Mouse (Mus musculus) thymus, adult 2 months (tissue): ENCODE measurements at regions not wholly inside any gene's neighbourhood (a gene's known extent, or its start where the extent isn't known, plus 50 kb on each side); places are given as distances from the start of the nearest gene placed in this dataset.

ENCODE experiments used
- DNase-seq: peaks from one replicate; pipeline ENCODE4 v3.0.0; 2021
- H3K27ac ChIP-seq: fragments of 200-500 bp; 2 replicates; pipeline ENCODE4 v1.5.1; 2012; ENCODE audit warnings: low read length, control low read depth; ENCODE audit not compliant: control insufficient read depth, insufficient read depth
- H3K27me3 ChIP-seq: fragments of 200-500 bp; 2 replicates; pipeline ENCODE4 v1.6.1; 2012; ENCODE audit warnings: mild to moderate bottlenecking, low read length, moderate library complexity, mixed read lengths; ENCODE audit not compliant: control insufficient read depth, insufficient read depth
- H3K36me3 ChIP-seq: fragments of 200-500 bp; 2 replicates; pipeline ENCODE4 v1.6.1; 2012; ENCODE audit warnings: mild to moderate bottlenecking, low read length, moderate library complexity; ENCODE audit not compliant: control insufficient read depth, insufficient read depth
- H3K4me1 ChIP-seq: fragments of 200-500 bp; replicated peaks from 2 replicates; pipeline ENCODE4 v1.6.1; 2012; ENCODE audit warnings: low read length; ENCODE audit not compliant: control insufficient read depth, insufficient read depth
- H3K4me3 ChIP-seq: fragments of 200-500 bp; 2 replicates; pipeline ENCODE4 v1.5.1; 2012; ENCODE audit warnings: mild to moderate bottlenecking, low read length, control low read depth, moderate library complexity; ENCODE audit not compliant: control insufficient read depth, insufficient read depth
- CTCF ChIP-seq: fragments of 200-500 bp; IDR thresholded peaks from 2 replicates; pipeline ENCODE4 v1.5.1; 2012; ENCODE audit warnings: mild to moderate bottlenecking, control low read depth, low read length, moderate library complexity, borderline replicate concordance; ENCODE audit not compliant: control insufficient read depth, poor library complexity, insufficient read depth; ENCODE audit errors: extremely low read depth
- POLR2A ChIP-seq: fragments of 200-500 bp; IDR thresholded peaks from 2 replicates; pipeline ENCODE4 v1.6.1; 2012; ENCODE audit warnings: mild to moderate bottlenecking, low read length, control low read depth, moderate library complexity; ENCODE audit not compliant: control insufficient read depth, poor library complexity, insufficient read depth; ENCODE audit errors: extremely low read depth
- WGBS: fragments of 180-500 bp; shearing (Covaris S2); methylation state at CpG from one replicate; pipeline ENCODE4 v1.1.7; 2018; 5-methylcytosine and 5-hydroxymethylcytosine counted together

DNA sequence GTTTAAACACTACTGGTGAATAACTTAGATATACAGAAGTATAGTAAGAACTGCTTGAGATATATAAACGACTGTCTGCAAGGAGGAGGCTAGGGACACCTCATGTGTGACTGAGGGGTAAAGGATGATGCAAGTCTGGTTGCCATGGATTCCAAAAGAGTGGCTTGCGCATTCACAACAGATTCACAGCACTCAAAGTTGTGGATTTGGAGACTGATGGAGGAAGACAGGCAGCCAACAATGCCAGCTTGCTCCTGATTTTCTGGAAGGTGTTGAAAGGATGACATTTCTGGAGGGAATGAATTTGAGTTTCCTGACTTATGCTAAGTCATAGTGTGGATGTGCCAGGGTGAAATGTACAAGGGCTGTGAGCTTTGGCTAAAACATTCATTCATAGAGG, 353.4 kb downstream of the Bmper start:
- WGBS, result 85% methylated on average over 2 of the region's 2 CpGs
- H3K27me3 ChIP-seq, result no peaks in the 10 kb centered on the region
- H3K4me1 ChIP-seq, result no peaks in the 10 kb centered on the region
- no peak overlapping the region for H3K4me3 ChIP-seq
- DNase-seq, result no peak
- TF ChIP-seq CTCF (no peak), POLR2A (no peak)
- no peaks in the 10 kb centered on the region for H3K36me3 ChIP-seq
- H3K27ac ChIP-seq, result no peak overlapping the region

DNA sequence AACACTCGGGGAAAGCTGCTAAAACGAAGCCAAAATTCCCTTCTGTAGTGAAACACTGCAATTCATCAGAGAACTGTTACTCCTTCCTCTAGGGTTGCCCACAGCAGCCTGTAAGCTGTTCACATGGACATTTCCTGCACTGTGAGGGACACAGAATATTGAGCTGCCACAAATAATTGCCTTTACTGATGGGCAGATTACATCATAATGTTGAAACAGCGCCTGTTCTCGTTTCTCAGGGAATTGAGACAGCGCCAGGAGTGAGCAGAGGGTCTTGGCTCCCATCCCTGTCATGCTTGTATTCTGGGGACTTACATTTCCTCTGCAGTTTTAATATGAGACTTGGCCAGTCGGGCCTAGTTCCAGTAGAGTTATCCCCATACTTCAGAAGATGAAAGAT, 357.3 kb downstream of the Bmper start:
- WGBS, result 73% methylated on average over 6 of the region's 6 CpGs
- Histone ChIP-seq H3K27me3 (no peaks in the 10 kb centered on the region), H3K27ac (no peak overlapping the region), H3K4me3 (no peak overlapping the region), H3K4me1 (no peaks in the 10 kb centered on the region), H3K36me3 (no peaks in the 10 kb centered on the region)
- DNase-seq, result no peak
- TF ChIP-seq POLR2A (no peak), CTCF (no peak)

- Histone ChIP-seq H3K4me1 (no peaks in the 10 kb centered on the region), H3K36me3 (no peaks in the 10 kb centered on the region), H3K27ac (no peak overlapping the region), H3K4me3 (no peak overlapping the region), H3K27me3 (no peaks in the 10 kb centered on the region)
- DNase-seq, result peak; percentile 23
- WGBS, result 30% methylated on average over 6 of the region's 6 CpGs
- no peak for TF ChIP-seq CTCF
Observed at GRCm38 (mm10) chr9:23581039-23581606, 358.2 kb downstream of the Bmper start.

- no peak overlapping the region for H3K27ac ChIP-seq
- H3K36me3 ChIP-seq, result no peaks in the 10 kb centered on the region
- no peaks in the 10 kb centered on the region for H3K27me3 ChIP-seq
- H3K4me1 ChIP-seq, result no peaks in the 10 kb centered on the region
- TF ChIP-seq POLR2A (no peak), CTCF (no peak)
- no peak overlapping the region for H3K4me3 ChIP-seq
- DNase-seq, result no peak
Observed at GRCm38 (mm10) chr9:23584561-23584960, 361.7 kb downstream of the Bmper start.

DNA sequence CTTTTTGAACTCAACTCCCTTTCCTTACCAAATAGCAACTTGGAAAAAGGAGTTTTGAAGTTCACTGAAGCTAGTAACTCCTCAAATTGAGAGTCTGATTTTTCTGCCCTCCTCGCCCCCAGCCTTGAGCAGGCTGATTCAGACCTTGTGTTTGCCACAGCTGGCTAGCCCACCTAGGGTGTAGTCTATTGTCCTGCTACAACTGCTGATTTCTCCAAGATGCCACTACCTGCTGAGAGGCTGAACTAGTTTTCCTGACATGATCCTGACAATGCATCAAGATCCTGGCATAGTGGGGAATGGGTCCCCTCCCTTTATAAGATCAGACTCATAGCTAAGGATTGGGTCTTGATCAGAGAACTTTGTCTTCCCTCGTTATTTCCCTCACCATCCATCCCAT, 366.1 kb downstream of the Bmper start:
- no peaks in the 10 kb centered on the region for H3K4me1 ChIP-seq
- no peak for TF ChIP-seq CTCF
- no peak for TF ChIP-seq POLR2A
- no peak overlapping the region for H3K27ac ChIP-seq
- no peaks in the 10 kb centered on the region for H3K27me3 ChIP-seq
- no peaks in the 10 kb centered on the region for H3K36me3 ChIP-seq
- DNase-seq, result no peak
- H3K4me3 ChIP-seq, result no peak overlapping the region
- 82% methylated on average over 2 of the region's 2 CpGs for WGBS

DNA sequence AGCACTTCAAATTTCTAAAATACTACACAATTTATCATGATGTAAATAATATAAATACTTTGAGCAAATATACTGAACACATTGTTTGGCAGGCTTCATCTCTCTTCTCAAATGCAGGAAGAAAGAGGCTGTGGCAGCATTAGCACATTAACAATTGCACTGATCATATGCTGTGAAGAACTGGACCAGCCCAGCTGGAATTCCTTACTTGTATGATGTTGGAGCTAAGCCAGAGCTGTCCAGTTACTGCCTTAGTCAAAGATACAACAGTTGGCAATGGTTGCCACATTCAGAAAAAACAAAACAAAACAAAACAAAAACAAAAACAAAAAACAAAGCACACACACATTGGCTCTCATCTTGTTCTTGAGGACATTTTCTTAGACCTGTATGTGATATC, 369.0 kb downstream of the Bmper start:
- no peak overlapping the region for H3K4me3 ChIP-seq
- no peaks in the 10 kb centered on the region for H3K36me3 ChIP-seq
- no peak for DNase-seq
- H3K27ac ChIP-seq, result no peak overlapping the region
- H3K27me3 ChIP-seq, result no peaks in the 10 kb centered on the region
- H3K4me1 ChIP-seq, result no peaks in the 10 kb centered on the region
- TF ChIP-seq CTCF (no peak), POLR2A (no peak)

DNA sequence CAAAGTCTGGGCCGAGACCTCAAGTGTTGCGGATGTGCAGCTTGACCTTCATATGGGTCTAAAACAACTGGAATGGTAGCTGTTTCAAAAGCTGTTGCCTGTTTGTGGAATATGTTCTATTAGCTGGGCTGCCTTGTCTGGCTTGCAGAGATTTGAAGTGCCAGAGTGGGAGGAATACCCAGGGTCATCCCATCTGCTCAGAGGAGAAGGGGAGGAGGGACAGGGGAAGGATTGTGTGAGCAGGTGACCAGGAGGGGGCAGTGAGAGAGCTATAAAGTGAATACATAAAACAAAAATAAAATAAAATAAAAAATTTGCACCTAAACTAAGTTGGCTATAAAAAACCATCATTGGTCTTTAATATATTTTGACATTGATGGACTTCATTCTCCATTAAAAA, 377.7 kb downstream of the Bmper start:
- H3K27ac ChIP-seq, result no peak overlapping the region
- H3K36me3 ChIP-seq, result no peaks in the 10 kb centered on the region
- H3K4me1 ChIP-seq, result no peaks in the 10 kb centered on the region
- no peak for DNase-seq
- TF ChIP-seq CTCF, result no peak
- WGBS, result 92% methylated on average over 2 of the region's 2 CpGs
- no peak overlapping the region for H3K4me3 ChIP-seq
- H3K27me3 ChIP-seq, result no peaks in the 10 kb centered on the region
